ENCODE assay signal across 14 mouse cellular contexts in genomic region chr11:44976254-44976802, GRCm38 (mm10).
DNase-seq lines count a peak whose midpoint lies in the region; ATAC-seq and TF ChIP-seq lines count a peak whose summit lies in the region.
"Had no signal": no experiment of that assay in that cellular context is flagged by ENCODE, and none has a peak within 500 bp of the region (broad histone marks: within the 10 kb centered on the region; RNA-seq: fewer than 3 reads in every experiment).

No protein-coding gene starts in this region.

- intact Hi-C loops in gastrocnemius, adult 2 months (cut with DNase I) = no loop called here

- no peak overlapping the region for H3K9ac ChIP-seq in embryonic facial prominence, embryonic 13.5 days
- H3K9ac ChIP-seq in limb, embryonic 13.5 days = no peak overlapping the region
- no peak overlapping the region for H3K9ac ChIP-seq in liver, postnatal 0 days (replicated peaks)
- H3K9ac ChIP-seq: embryonic facial prominence, embryonic 12.5 days; heart, embryonic 13.5 days; liver, embryonic 12.5 days had no signal

- no peak for TF ChIP-seq CTCF in gastrocnemius, adult 2 months (IDR thresholded peaks at IDR 0.05)
- no peak for TF ChIP-seq CTCF in liver, postnatal 0 days (IDR thresholded peaks at IDR 0.05; ENCODE audit: low read depth)

- no peaks in the 10 kb centered on the region for H3K9me3 ChIP-seq in embryonic facial prominence, embryonic 13.5 days
- H3K9me3 ChIP-seq in limb, embryonic 13.5 days = no peaks in the 10 kb centered on the region
- H3K9me3 ChIP-seq in liver, postnatal 0 days (ENCODE audit: low read length) = no peaks in the 10 kb centered on the region
- H3K9me3 ChIP-seq: embryonic facial prominence, embryonic 12.5 days; heart, embryonic 13.5 days; liver, embryonic 12.5 days had no signal

- H3K27ac ChIP-seq in gastrocnemius, adult 2 months = peak overlapping the region; percentile 75; the same call in 1 of the 2 replicates
- H3K27ac ChIP-seq in embryonic facial prominence, embryonic 13.5 days = peak overlapping the region; percentile 62
- H3K27ac ChIP-seq in limb, embryonic 13.5 days = peak overlapping the region; percentile 48; the same call in 1 of the 2 replicates
- H3K27ac ChIP-seq in liver, postnatal 0 days (ENCODE audit: low read depth) = no peak overlapping the region
- H3K27ac ChIP-seq: heart, embryonic 13.5 days; liver, embryonic 12.5 days had no signal

- H3K4me1 ChIP-seq in embryonic facial prominence, embryonic 13.5 days = peaks cover 28% of the 10 kb centered on the region
- H3K4me1 ChIP-seq in limb, embryonic 13.5 days = peaks cover 49% of the 10 kb centered on the region
- no peaks in the 10 kb centered on the region for H3K4me1 ChIP-seq in liver, postnatal 0 days (ENCODE audit: insufficient read depth)
- H3K4me1 ChIP-seq: liver, embryonic 12.5 days had no signal

- 43% methylated on average over 5 of the region's 5 CpGs for WGBS in embryonic facial prominence, embryonic 13.5 days
- WGBS in limb, embryonic 13.5 days = 63% methylated on average over 5 of the region's 5 CpGs
- 83% methylated on average over 5 of the region's 5 CpGs for WGBS in liver, postnatal 0 days (ENCODE audit: insufficient replicate concordance)

- no peak for DNase-seq in gastrocnemius, adult 2 months
- no peak for DNase-seq in gastrocnemius, postnatal 25 days
- peak; percentile 47 for DNase-seq in NIH3T3 (ENCODE audit: low read depth)
- DNase-seq in yolk sac, embryonic 10.5 days (ENCODE audit: low spot score) = no peak
- DNase-seq in liver, postnatal 0 days = no peak
- no peak for DNase-seq in urinary bladder, postnatal 36 days (ENCODE audit: low spot score in 2 of 2)
- DNase-seq: kidney, postnatal 4 days; right cerebral cortex, adult 18-20 months; thymus, postnatal 4 days had no signal

- no peaks in the 10 kb centered on the region for H3K27me3 ChIP-seq in embryonic facial prominence, embryonic 13.5 days
- H3K27me3 ChIP-seq in limb, embryonic 13.5 days = no peaks in the 10 kb centered on the region
- no peaks in the 10 kb centered on the region for H3K27me3 ChIP-seq in liver, postnatal 0 days (ENCODE audit: insufficient read depth, low read length)
- H3K27me3 ChIP-seq: embryonic facial prominence, embryonic 12.5 days; heart, embryonic 13.5 days; liver, embryonic 12.5 days had no signal

- no peak for TF ChIP-seq EP300 in liver, postnatal 0 days (IDR thresholded peaks at IDR 0.05; ENCODE audit: low read depth)

- no peak overlapping the region for H3K4me3 ChIP-seq in gastrocnemius, adult 2 months
- no peak overlapping the region for H3K4me3 ChIP-seq in embryonic facial prominence, embryonic 13.5 days
- H3K4me3 ChIP-seq in limb, embryonic 13.5 days = no peak overlapping the region
- no peak overlapping the region for H3K4me3 ChIP-seq in liver, postnatal 0 days (ENCODE audit: low read depth, low read length)
- H3K4me3 ChIP-seq: embryonic facial prominence, embryonic 12.5 days; heart, embryonic 13.5 days; liver, embryonic 12.5 days had no signal

- no peak overlapping the region for H3K4me2 ChIP-seq in embryonic facial prominence, embryonic 13.5 days
- no peak overlapping the region for H3K4me2 ChIP-seq in limb, embryonic 13.5 days (replicated peaks)
- H3K4me2 ChIP-seq in liver, postnatal 0 days (ENCODE audit: low read depth, low read length) = no peak overlapping the region
- H3K4me2 ChIP-seq: embryonic facial prominence, embryonic 12.5 days; heart, embryonic 13.5 days; liver, embryonic 12.5 days had no signal

- ATAC-seq in embryonic facial prominence, embryonic 13.5 days (ENCODE audit: insufficient number of reproducible peaks, insufficient read depth, low FRiP score, low TSS enrichment, low read depth) = no peak
- ATAC-seq in limb, embryonic 13.5 days (ENCODE audit: low FRiP score, low read depth) = no peak
- no peak for ATAC-seq in liver, postnatal 0 days
- ATAC-seq: liver, embryonic 12.5 days had no signal

- no peaks in the 10 kb centered on the region for H3K36me3 ChIP-seq in embryonic facial prominence, embryonic 13.5 days
- no peaks in the 10 kb centered on the region for H3K36me3 ChIP-seq in limb, embryonic 13.5 days
- H3K36me3 ChIP-seq in liver, postnatal 0 days (replicated peaks; ENCODE audit: insufficient read depth, low read length) = no peaks in the 10 kb centered on the region
- H3K36me3 ChIP-seq: embryonic facial prominence, embryonic 12.5 days; heart, embryonic 13.5 days; liver, embryonic 12.5 days had no signal
